Mouse (Mus musculus) olfactory bulb, adult 2 months (tissue): Measurements from ENCODE around the gene Vrk1.

Experiments
- CTCF ChIP-seq: fragments of 200-500 bp; IDR thresholded peaks from 2 replicates; pipeline ENCODE4 v1.5.1; 2012; ENCODE audit warnings: low read depth, mild to moderate bottlenecking, low read length, moderate library complexity; ENCODE audit not compliant: insufficient read depth
- POLR2A ChIP-seq: fragments of 200-500 bp; IDR thresholded peaks from 2 replicates; pipeline ENCODE4 v1.6.1; 2012; ENCODE audit warnings: mild to moderate bottlenecking, low read depth, low read length, moderate library complexity; ENCODE audit not compliant: insufficient read depth

DNA sequence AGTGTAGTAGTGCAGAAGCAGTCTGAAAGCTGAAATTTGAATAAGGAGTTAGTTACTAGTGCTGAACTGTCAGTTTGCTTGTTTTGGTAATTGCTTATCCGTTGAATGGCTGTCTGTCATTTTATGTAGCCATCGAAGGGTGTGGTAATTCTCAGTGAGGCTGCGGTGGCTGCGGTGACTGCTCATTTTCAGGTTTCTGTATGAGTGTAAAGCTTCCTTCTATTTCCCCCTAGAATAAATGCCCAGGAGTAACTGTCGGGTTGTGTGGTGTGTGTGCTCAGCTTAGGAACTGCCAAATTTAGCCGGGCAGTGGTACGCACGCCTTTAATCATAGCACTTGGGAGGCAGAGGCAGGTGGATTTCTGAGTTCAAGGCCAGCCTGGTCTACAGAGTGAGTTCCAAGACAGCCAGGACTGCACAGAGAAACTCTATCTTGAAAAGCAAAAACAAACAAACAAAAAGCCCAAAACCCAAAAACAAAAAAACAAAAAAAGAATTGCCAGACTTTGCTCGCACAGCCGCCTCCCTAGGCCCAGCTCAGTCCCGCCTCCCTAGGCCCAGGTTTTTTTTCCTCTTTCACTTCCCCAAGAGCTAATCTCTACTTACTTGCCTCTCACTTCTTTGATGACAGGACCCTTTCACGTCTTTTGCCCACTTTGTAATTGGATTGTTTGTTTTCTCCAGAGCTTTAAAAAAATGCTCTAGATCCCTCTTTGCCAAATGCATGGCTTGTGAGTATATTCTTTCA, 6.4 kb downstream of the Vrk1 start:
- no peak for TF ChIP-seq CTCF
- TF ChIP-seq POLR2A = no peak
